Mouse (Mus musculus) left cerebral cortex, postnatal 36 days (tissue): ENCODE measurements at regions not wholly inside any gene's neighbourhood (a gene's known extent, or its start where the extent isn't known, plus 50 kb on each side); places are given as distances from the start of the nearest gene placed in this dataset.
"Not testable (repeated sequence)": the region's sequence is repeated elsewhere in the genome, so short reads cannot be mapped to it uniquely, and the experiment has no call there.

ENCODE experiments used
- DNase-seq, 2 experiments: peaks; one replicate each; pipeline ENCODE4 v3.0.0; 2021 to 2022; ENCODE audit warnings: low spot score in 2 of 2, mixed read lengths in 1 of 2
- intact Hi-C: fragments of 180-260 bp; cut with DNase I; formaldehyde crosslinking; loops from one replicate; pipeline ENCODE4 v1.15.1; 2025

- DNase-seq = no peak
- intact Hi-C loops = no loop called here
These were observed 243.3 kb upstream of the Srek1ip1 start for GRCm38 (mm10) chr13:104549016-104549415.

DNA sequence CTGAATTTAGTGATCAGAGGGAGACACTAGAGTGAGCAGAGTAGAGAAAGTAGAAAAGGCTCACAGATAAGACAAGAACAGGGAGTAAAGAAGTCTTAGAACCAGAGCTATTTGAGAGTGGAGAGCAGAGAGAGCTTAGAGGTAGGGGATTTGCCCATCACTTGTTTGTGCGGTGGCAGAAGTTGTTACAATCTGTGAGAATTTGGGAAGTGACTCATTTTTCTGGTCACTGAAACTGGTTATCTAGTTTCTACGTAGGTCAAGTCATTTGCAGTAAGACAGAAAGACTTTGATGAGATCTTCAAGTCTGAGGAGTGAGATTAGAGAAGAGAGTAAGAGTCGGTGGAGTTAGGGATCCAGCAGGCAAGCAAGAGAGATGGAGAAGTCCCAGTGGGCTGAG, 239.0 kb upstream of the Srek1ip1 start:
- intact Hi-C loops = no loop called here
- no peak for DNase-seq

GRCm38 (mm10) chr13:104556609-104557008, 235.7 kb upstream of the Srek1ip1 start:
- intact Hi-C loops, DNase-seq: not testable (repeated sequence)

DNA sequence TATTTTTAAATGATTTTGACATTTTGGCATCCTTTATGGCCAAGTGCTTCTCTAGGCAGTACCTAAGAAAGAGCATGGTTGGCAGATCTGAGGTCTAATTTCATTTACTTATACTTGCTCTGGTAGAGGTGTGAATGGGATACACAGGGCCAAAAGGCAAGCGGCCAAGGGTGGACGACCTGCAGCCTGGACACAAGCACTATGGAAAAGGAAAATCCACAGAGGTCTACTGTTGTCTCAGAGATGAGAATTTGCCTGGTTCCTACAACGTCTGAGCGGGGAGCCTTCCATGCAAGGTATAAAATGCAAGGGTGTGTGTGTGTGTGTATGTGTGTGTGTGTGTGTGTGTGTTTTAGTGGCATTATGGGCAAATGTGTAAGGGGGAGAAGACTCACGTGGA, 232.4 kb upstream of the Srek1ip1 start:
- intact Hi-C loops = no loop called here

DNA sequence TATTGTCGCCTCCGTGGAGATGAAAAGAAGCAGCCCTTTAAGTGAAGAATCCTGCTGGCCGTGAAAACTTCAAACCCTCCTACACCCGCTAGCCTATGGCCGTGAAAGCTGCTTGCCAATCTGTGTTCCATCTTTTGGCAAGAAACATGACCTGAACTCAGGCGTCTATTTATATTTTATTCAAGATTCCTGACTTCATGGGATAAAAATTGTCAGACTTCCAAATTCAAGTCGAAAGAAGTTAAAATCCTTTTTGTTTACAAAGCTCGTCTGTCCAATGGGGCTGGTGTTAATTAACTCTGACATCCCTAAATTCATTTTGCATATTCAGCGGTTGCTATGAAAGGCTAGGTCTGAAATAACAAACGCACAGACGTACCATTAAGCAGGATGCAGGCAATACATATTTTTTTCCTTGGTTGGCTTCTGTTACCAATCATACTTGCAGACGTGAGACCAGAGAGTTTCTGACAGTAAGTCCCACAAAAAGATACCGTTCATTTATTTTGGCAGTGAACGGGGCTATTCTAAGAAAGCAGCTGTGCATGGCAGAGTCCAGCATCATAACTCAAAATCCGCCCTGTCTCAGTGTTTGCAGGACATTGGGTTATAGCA, 231.7 kb upstream of the Srek1ip1 start:
- intact Hi-C loops = no loop called here
- DNase-seq = no peak

More for the DNA sequence above, 232.4 kb upstream of the Srek1ip1 start:
- no peak for DNase-seq

GRCm38 (mm10) chr13:104562536-104562935, 229.7 kb upstream of the Srek1ip1 start:
- intact Hi-C loops = no loop called here
- DNase-seq = no peak

GRCm38 (mm10) chr13:104563019-104563418, 229.3 kb upstream of the Srek1ip1 start:
- intact Hi-C loops = no loop called here
- DNase-seq = no peak

DNA sequence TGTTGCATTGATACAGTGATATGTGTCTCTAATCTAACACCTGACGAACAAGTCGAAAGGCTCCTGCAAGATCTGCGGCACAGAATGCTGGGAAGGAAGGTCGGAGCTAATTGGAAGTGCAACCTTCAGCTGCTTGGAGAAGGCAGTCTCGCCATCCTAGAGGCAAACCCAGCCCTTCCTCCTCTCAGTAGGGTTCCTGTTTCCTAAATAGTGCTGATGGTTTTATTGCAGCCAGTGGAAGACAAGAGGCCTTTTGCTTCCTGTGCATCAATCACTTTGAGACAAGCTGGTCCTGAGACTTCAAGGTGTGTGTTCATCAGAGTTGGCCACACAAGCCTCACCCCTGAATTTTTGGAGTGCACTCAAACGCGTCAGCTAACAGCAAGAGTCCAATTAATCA, 228.4 kb upstream of the Srek1ip1 start:
- intact Hi-C loops = no loop called here

DNA sequence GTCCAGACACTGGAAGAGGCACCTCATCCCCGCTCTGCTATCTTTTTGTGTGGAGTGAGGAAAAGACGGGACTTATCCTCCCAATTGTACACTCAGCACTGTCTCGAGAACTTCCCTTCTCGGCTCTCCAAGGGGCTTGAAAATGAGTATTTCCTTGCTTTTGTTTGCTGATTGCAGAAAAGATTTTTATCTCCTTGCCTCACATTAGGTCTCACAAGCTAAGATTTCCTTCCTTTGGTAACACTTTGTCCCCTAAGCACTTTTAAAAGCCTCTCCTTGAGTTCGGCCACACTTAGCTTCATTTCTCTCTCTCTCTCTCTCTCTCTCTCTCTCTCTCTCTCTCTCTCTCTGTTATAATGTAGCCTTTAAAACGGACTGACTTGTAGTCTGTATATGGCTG, 222.5 kb upstream of the Srek1ip1 start:
- DNase-seq = no peak
- intact Hi-C loops = no loop called here

More for the DNA sequence above, 228.4 kb upstream of the Srek1ip1 start:
- no peak for DNase-seq

DNA sequence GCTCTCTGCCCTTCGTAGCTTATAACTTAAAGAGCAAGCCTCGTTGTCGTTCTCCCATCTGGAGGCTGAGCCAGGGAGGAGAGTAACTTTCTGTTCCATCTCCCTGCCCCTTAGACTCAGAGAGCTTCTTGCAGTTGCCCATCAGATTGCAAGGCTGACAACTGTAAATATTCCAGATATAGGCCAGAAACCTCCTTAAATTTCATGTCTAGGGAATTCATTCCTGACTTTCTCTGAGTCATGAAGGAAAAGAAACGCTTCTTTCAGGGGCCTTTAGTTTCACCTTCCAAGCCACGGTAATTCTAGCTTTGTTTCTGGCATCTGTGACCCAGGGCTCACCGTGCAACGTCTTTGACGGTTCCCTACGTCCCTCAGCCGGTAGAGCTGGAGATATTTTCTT, 220.0 kb upstream of the Srek1ip1 start:
- DNase-seq = no peak
- intact Hi-C loops = no loop called here

GRCm38 (mm10) chr13:104574396-104574795, 217.9 kb upstream of the Srek1ip1 start:
- intact Hi-C loops = no loop called here
- DNase-seq = no peak

GRCm38 (mm10) chr13:104576188-104576789, 216.0 kb upstream of the Srek1ip1 start:
- no peak for DNase-seq
- intact Hi-C loops = no loop called here

- intact Hi-C loops = no loop called here
- no peak for DNase-seq
These were observed 214.4 kb upstream of the Srek1ip1 start for GRCm38 (mm10) chr13:104577856-104578255.

DNA sequence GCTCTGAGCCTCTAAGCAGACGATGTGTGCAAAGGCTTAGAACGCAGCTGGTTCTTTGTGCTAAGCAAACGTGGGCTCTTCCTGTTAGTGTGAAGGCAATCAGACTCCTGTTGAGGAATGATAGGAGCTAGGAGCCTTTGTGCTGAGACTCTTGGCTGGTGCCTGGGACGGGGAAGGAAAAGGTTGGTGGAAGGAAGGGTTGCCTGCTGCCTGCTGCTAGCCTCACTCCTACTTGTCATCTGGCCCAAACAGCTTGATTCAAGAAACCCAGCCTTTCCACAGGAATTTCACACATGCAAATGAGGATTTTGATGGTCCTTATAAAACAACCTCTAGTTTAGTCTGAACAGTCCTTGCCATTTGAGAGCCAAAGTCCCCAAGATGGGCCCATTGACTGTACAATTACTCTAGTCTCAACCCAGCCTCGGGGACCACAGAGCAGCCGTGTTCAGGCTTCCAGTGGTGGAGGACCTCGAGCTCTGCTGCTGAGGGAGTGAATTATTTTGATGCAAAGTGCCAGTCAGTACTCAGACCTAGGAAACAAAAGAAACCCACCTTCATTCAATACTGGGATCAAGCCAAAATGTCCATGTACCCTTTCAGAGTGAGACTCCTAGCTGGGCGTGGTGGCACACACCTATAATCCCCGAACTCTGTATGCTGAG, 211.5 kb upstream of the Srek1ip1 start:
- intact Hi-C loops = no loop called here
- DNase-seq = peak; percentile 16 to 23
